Mouse (Mus musculus): ENCODE measurements around the gene Mettl7a2.

Gene Mettl7a2

GRCm38 (mm10) chr15:100400592-100401250 lies 47.7 kb downstream of the Mettl7a2 start:
- no peak for DNase-seq

- no peak for DNase-seq
Observed at GRCm38 (mm10) chr15:100401811-100402210, 48.8 kb downstream of the Mettl7a2 start.

GRCm38 (mm10) chr15:100402347-100402746 lies 49.3 kb downstream of the Mettl7a2 start:
- no peak for DNase-seq

- DNase-seq = no peak
Observed at GRCm38 (mm10) chr15:100402798-100403197, 49.8 kb downstream of the Mettl7a2 start.

GRCm38 (mm10) chr15:100403318-100404000 lies 50.5 kb downstream of the Mettl7a2 start:
- DNase-seq = no peak

GRCm38 (mm10) chr15:100406088-100406487 lies 53.1 kb downstream of the Mettl7a2 start:
- no peak for DNase-seq

- no peak for DNase-seq
Observed at GRCm38 (mm10) chr15:100410918-100411672, 58.1 kb downstream of the Mettl7a2 start.
